Mouse (Mus musculus) lung, embryonic 14.5 days (tissue): ENCODE data around the gene Ifnz. TPM values are rescaled to one million over a fixed set of nuclear protein-coding genes. Genes with fewer than 3 reads are reported as not detected.
"Not testable (repeated sequence)": the region's sequence is repeated elsewhere in the genome, so short reads cannot be mapped to it uniquely, and the experiment has no call there.

Experiments
- ATAC-seq: fragments of 200-750 bp; cut with Nextera tagmentation; 2 replicates; pipeline ENCODE4 v1.8.0; 2017; ENCODE audit warnings: mild to moderate bottlenecking, moderate TSS enrichment, moderate library complexity; ENCODE audit not compliant: insufficient read depth
- DNase-seq: peaks from one replicate; pipeline ENCODE4 v3.0.0-alpha.2; 2015
- H3K27ac ChIP-seq: fragments of 300-500 bp; sonication (generic); 2 replicates; pipeline ENCODE4 v1.5.1; 2014; ENCODE audit warnings: low read depth, mild to moderate bottlenecking, moderate library complexity
- H3K27me3 ChIP-seq: fragments of 300-500 bp; sonication (generic); 2 replicates; pipeline ENCODE4 v1.6.1; 2014; ENCODE audit warnings: low read length, control low read depth; ENCODE audit not compliant: insufficient read depth
- H3K36me3 ChIP-seq: fragments of 300-500 bp; sonication (generic); 2 replicates; pipeline ENCODE4 v1.6.1; 2014; ENCODE audit warnings: control low read depth; ENCODE audit not compliant: insufficient read depth
- H3K4me1 ChIP-seq: fragments of 300-500 bp; sonication (generic); 2 replicates; pipeline ENCODE4 v1.6.1; 2014; ENCODE audit warnings: antibody characterized with exemption, control low read depth; ENCODE audit not compliant: insufficient read depth
- H3K4me2 ChIP-seq: fragments of 300-500 bp; sonication (generic); 2 replicates; pipeline ENCODE4 v1.6.1; 2014; ENCODE audit warnings: mild to moderate bottlenecking
- H3K4me3 ChIP-seq: fragments of 300-500 bp; sonication (generic); 2 replicates; pipeline ENCODE4 v1.5.1; 2014; ENCODE audit warnings: low read depth, low read length
- H3K9ac ChIP-seq: fragments of 300-500 bp; sonication (generic); 2 replicates; pipeline ENCODE4 v1.6.1; 2014
- H3K9me3 ChIP-seq: fragments of 300-500 bp; sonication (generic); 2 replicates; pipeline ENCODE4 v1.6.1; 2016; ENCODE audit warnings: low read depth, low read length, control low read depth
- CTCF ChIP-seq: IDR thresholded peaks from 2 replicates; pipeline ENCODE4 v1.5.1; 2016; ENCODE audit warnings: antibody characterized with exemption, low read depth
- WGBS: fragments of 180-500 bp; shearing (Covaris S2); extraction: QIAGEN DNeasy Blood & Tissue Kit; methylation state at CpG from one replicate; pipeline ENCODE4 v1.1.7; 2014; 5-methylcytosine and 5-hydroxymethylcytosine counted together
- polyA plus RNA-seq: library from polyadenylated mRNA; unstranded; fragments of >200 nt; fragmentation: Nextera tagmentation; extraction: Ambion mirVana; gene quantifications from 2 replicates; pipeline ENCODE4 v1.2.1, GENCODE M21; 2014

The Ifnz gene
- polyA plus RNA-seq, 1 experiment from 2014 or later: 0.14 TPM

GRCm38 (mm10) chr4:88763384-88764018 lies 18.4 kb upstream of the Ifnz start:
- not testable (repeated sequence) for ATAC-seq, H3K27me3 ChIP-seq, H3K36me3 ChIP-seq, H3K9ac ChIP-seq, H3K9me3 ChIP-seq, H3K4me1 ChIP-seq
- TF ChIP-seq CTCF: peak; percentile 63
- peak; percentile 83 for DNase-seq
- H3K27ac ChIP-seq: peak overlapping the region; percentile 69; the same call in 1 of the 2 replicates
- H3K4me2 ChIP-seq: peak overlapping the region; percentile 45
- peak overlapping the region; percentile 18; the same call in 1 of the 2 replicates for H3K4me3 ChIP-seq
- WGBS: 3% methylated on average over 23 of the region's 42 CpGs

GRCm38 (mm10) chr4:88773534-88773933 lies 8.4 kb upstream of the Ifnz start, which contains the start of gene Gm13290:
Gm13290 (plus strand) TSS chr4:88773834.
- no CpG with 5 or more reads among the region's 32 CpGs for WGBS
- H3K9ac ChIP-seq, H3K4me2 ChIP-seq, H3K9me3 ChIP-seq, H3K27me3 ChIP-seq, DNase-seq, ATAC-seq, H3K4me1 ChIP-seq, H3K4me3 ChIP-seq, H3K36me3 ChIP-seq, H3K27ac ChIP-seq: not testable (repeated sequence)

- H3K27ac ChIP-seq, DNase-seq, H3K4me1 ChIP-seq, H3K27me3 ChIP-seq, H3K4me2 ChIP-seq, H3K36me3 ChIP-seq, ATAC-seq, H3K9ac ChIP-seq, H3K9me3 ChIP-seq, H3K4me3 ChIP-seq: not testable (repeated sequence)
- no CpG with 5 or more reads among the region's 29 CpGs for WGBS
Measured at GRCm38 (mm10) chr4:88776622-88777021, 5.3 kb upstream of the Ifnz start, which contains the start of gene Gm13289. Gm13289 (plus strand) TSS chr4:88776922.

GRCm38 (mm10) chr4:88779550-88779949 lies 2.4 kb upstream of the Ifnz start, which contains the start of gene Gm13272:
Gm13272 (plus strand) TSS chr4:88779850.
- not testable (repeated sequence) for H3K4me1 ChIP-seq, H3K4me2 ChIP-seq, ATAC-seq, DNase-seq, H3K27ac ChIP-seq, H3K36me3 ChIP-seq, H3K9me3 ChIP-seq, H3K9ac ChIP-seq, H3K4me3 ChIP-seq, H3K27me3 ChIP-seq
- no CpG with 5 or more reads among the region's 29 CpGs for WGBS

- ATAC-seq, H3K4me1 ChIP-seq, H3K9me3 ChIP-seq, H3K9ac ChIP-seq, H3K27ac ChIP-seq, H3K4me2 ChIP-seq, H3K36me3 ChIP-seq, DNase-seq, H3K4me3 ChIP-seq, H3K27me3 ChIP-seq: not testable (repeated sequence)
- 39% methylated on average over 15 of the region's 18 CpGs for WGBS
Measured at GRCm38 (mm10) chr4:88780320-88780719, 1.6 kb upstream of the Ifnz start.

- H3K4me2 ChIP-seq: peak overlapping the region; percentile 43; the same call in 1 of the 2 replicates
- H3K4me1 ChIP-seq, H3K36me3 ChIP-seq, H3K9me3 ChIP-seq, H3K4me3 ChIP-seq, DNase-seq, H3K27ac ChIP-seq, ATAC-seq, H3K27me3 ChIP-seq, H3K9ac ChIP-seq: not testable (repeated sequence)
- WGBS: 0% methylated on average over 3 of the region's 31 CpGs
Measured at GRCm38 (mm10) chr4:88782335-88782734, 404 bp downstream of the Ifnz start.

GRCm38 (mm10) chr4:88785409-88785808 lies 3.5 kb downstream of the Ifnz start, which contains the start of gene Gm13276:
Gm13276 (plus strand) TSS chr4:88785709.
- not testable (repeated sequence) for H3K4me1 ChIP-seq, H3K9ac ChIP-seq, ATAC-seq, H3K36me3 ChIP-seq, H3K27me3 ChIP-seq, H3K27ac ChIP-seq, H3K4me3 ChIP-seq, DNase-seq, H3K4me2 ChIP-seq, H3K9me3 ChIP-seq
- no CpG with 5 or more reads among the region's 27 CpGs for WGBS
